Mouse (Mus musculus) heart, postnatal 25 days (tissue): ENCODE data around the gene Ofcc1. TPM values are rescaled to one million over a fixed set of nuclear protein-coding genes. Genes with fewer than 3 reads are reported as not detected.

ENCODE experiments used
- DNase-seq: peaks from one replicate; pipeline ENCODE4 v3.0.0; 2022; ENCODE audit warnings: low spot score
- intact Hi-C: fragments of 180-260 bp; cut with DNase I; formaldehyde crosslinking; loops from one replicate; pipeline ENCODE4 v1.15.1; 2025
- total RNA-seq, 2 experiments: library from RNA; stranded (reverse); gene quantifications; 2 replicates each; pipeline ENCODE4 v1.2.3; 2021

Gene Ofcc1
- total RNA-seq: not detected

GRCm38 (mm10) chr13:40361288-40361687, at the start of gene Ofcc1:
TSS of gene Ofcc1 (minus strand) at chr13:40361450.
- intact Hi-C loops: no loop called here
- DNase-seq: no peak

- no peak for DNase-seq
- intact Hi-C loops: no loop called here
Measured at GRCm38 (mm10) chr13:40390120-40390519, 28.9 kb upstream of the Ofcc1 start.

- no peak for DNase-seq
- intact Hi-C loops: no loop called here
Measured at GRCm38 (mm10) chr13:40387446-40387845, 26.2 kb upstream of the Ofcc1 start.

GRCm38 (mm10) chr13:40384962-40385361, 23.7 kb upstream of the Ofcc1 start:
- DNase-seq: no peak
- intact Hi-C loops: no loop called here

GRCm38 (mm10) chr13:40376773-40377172, 15.5 kb upstream of the Ofcc1 start:
- intact Hi-C loops: no loop called here
- DNase-seq: no peak

GRCm38 (mm10) chr13:40366762-40367161, 5.5 kb upstream of the Ofcc1 start:
- no peak for DNase-seq
- intact Hi-C loops: no loop called here

- no peak for DNase-seq
- intact Hi-C loops: no loop called here
Measured at GRCm38 (mm10) chr13:40364855-40365254, 3.6 kb upstream of the Ofcc1 start.

GRCm38 (mm10) chr13:40360692-40361091, 558 bp downstream of the Ofcc1 start:
- intact Hi-C loops: no loop called here
- DNase-seq: no peak

GRCm38 (mm10) chr13:40347045-40347444, 14.2 kb downstream of the Ofcc1 start:
- DNase-seq: no peak
- intact Hi-C loops: no loop called here

- no peak for DNase-seq
- intact Hi-C loops: no loop called here
Measured at GRCm38 (mm10) chr13:40323301-40323700, 37.9 kb downstream of the Ofcc1 start.

- no peak for DNase-seq
- intact Hi-C loops: no loop called here
Measured at GRCm38 (mm10) chr13:40320814-40321525, 40.3 kb downstream of the Ofcc1 start.

- intact Hi-C loops: no loop called here
- DNase-seq: no peak
Measured at GRCm38 (mm10) chr13:40317731-40318130, 43.5 kb downstream of the Ofcc1 start.

- DNase-seq: no peak
- intact Hi-C loops: no loop called here
Measured at GRCm38 (mm10) chr13:40315158-40315792, 46.0 kb downstream of the Ofcc1 start.

- DNase-seq: no peak
- intact Hi-C loops: no loop called here
Measured at GRCm38 (mm10) chr13:40292891-40293290, 68.4 kb downstream of the Ofcc1 start.

GRCm38 (mm10) chr13:40290846-40291245, 70.4 kb downstream of the Ofcc1 start:
- intact Hi-C loops: no loop called here

GRCm38 (mm10) chr13:40288650-40289049, 72.6 kb downstream of the Ofcc1 start:
- no peak for DNase-seq
- intact Hi-C loops: no loop called here

More at GRCm38 (mm10) chr13:40290846-40291245, 70.4 kb downstream of the Ofcc1 start:
- no peak for DNase-seq

GRCm38 (mm10) chr13:40287266-40288002, 73.8 kb downstream of the Ofcc1 start:
- intact Hi-C loops: no loop called here
- DNase-seq: no peak

GRCm38 (mm10) chr13:40285234-40285791, 75.9 kb downstream of the Ofcc1 start:
- DNase-seq: no peak
- intact Hi-C loops: no loop called here

GRCm38 (mm10) chr13:40280616-40281015, 80.6 kb downstream of the Ofcc1 start:
- intact Hi-C loops: no loop called here
- no peak for DNase-seq

- no peak for DNase-seq
- intact Hi-C loops: no loop called here
Measured at GRCm38 (mm10) chr13:40267546-40267945, 93.7 kb downstream of the Ofcc1 start.
